Mouse (Mus musculus) kidney, adult 11 months (tissue): ENCODE data around the gene 4931428L18Rik.
"Not testable (repeated sequence)": the region's sequence is repeated elsewhere in the genome, so short reads cannot be mapped to it uniquely, and the experiment has no call there.

Experiments used
- DNase-seq: peaks from one replicate; pipeline ENCODE4 v3.0.0; 2022

4931428L18Rik gene

GRCm38 (mm10) chr1:31051370-31051921 lies 171.0 kb downstream of the 4931428L18Rik start:
- peak; percentile 31 for DNase-seq

GRCm38 (mm10) chr1:31049954-31050652 lies 172.4 kb downstream of the 4931428L18Rik start:
- DNase-seq, result peak; percentile 47

GRCm38 (mm10) chr1:31043208-31043607 lies 179.3 kb downstream of the 4931428L18Rik start:
- no peak for DNase-seq

- DNase-seq, result no peak
Measured at GRCm38 (mm10) chr1:31042793-31043192, 179.7 kb downstream of the 4931428L18Rik start.

- peak; percentile 50 for DNase-seq
Measured at GRCm38 (mm10) chr1:31033851-31034534, 188.5 kb downstream of the 4931428L18Rik start.

GRCm38 (mm10) chr1:31032351-31032750 lies 190.1 kb downstream of the 4931428L18Rik start:
- no peak for DNase-seq

GRCm38 (mm10) chr1:31023173-31023572 lies 199.3 kb downstream of the 4931428L18Rik start:
- DNase-seq, result no peak

GRCm38 (mm10) chr1:31019283-31019682 lies 203.2 kb downstream of the 4931428L18Rik start:
- peak; percentile 68 for DNase-seq

GRCm38 (mm10) chr1:31017377-31017776 lies 205.1 kb downstream of the 4931428L18Rik start:
- DNase-seq, result peak; percentile 24

- DNase-seq, result no peak
Measured at GRCm38 (mm10) chr1:31016068-31016467, 206.4 kb downstream of the 4931428L18Rik start.

GRCm38 (mm10) chr1:31015261-31015660 lies 207.2 kb downstream of the 4931428L18Rik start:
- no peak for DNase-seq

- not testable (repeated sequence) for DNase-seq
Measured at GRCm38 (mm10) chr1:30977868-30978267, 244.6 kb downstream of the 4931428L18Rik start, which contains the start of gene AC153137.1. Gene AC153137.1, minus strand, starts transcription at chr1:30977968.

GRCm38 (mm10) chr1:30977239-30977638 lies 245.2 kb downstream of the 4931428L18Rik start:
- not testable (repeated sequence) for DNase-seq

- no peak for DNase-seq
Measured at GRCm38 (mm10) chr1:30951795-30952194, 270.7 kb downstream of the 4931428L18Rik start.

- DNase-seq, result no peak
Measured at GRCm38 (mm10) chr1:30950456-30950835, 272.0 kb downstream of the 4931428L18Rik start.

GRCm38 (mm10) chr1:30949710-30950455 lies 272.6 kb downstream of the 4931428L18Rik start:
- DNase-seq, result peak; percentile 96

- peak; percentile 51 for DNase-seq
Measured at GRCm38 (mm10) chr1:30948950-30949639, 273.4 kb downstream of the 4931428L18Rik start.

- DNase-seq, result peak; percentile 8
Measured at GRCm38 (mm10) chr1:30948361-30948949, 274.0 kb downstream of the 4931428L18Rik start.
